Mouse (Mus musculus): ENCODE measurements around the gene Spag7.
A peak's percentile ranks its signal among the peaks of the same experiment; 100 is the strongest.

The Spag7 gene

DNA sequence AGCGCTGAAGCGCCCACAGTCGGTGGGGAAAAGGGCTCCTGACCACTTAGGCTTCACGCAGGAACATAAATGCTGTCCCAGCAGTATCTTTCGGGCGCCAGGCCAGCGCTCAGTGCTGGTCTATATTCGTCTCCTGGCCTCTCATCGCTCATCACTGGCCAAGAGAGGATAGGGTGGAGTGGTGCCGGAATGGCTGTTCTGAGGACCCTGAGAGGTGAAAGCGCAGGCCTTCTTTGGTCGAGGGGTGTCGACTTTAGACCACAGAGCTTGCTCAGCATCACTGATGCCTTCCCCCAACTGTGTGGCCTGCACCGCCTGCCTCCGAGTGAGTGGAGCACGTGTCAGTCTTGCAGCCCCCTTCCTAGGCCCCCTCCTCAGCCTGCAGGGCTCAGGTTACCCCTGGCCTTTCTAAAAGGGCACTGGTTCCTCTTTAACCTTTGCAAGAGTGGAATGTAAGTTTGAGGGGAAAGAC, 12.7 kb downstream of the Spag7 start:
- DNase-seq (ENCODE audit: low spot score) = no peak

- DNase-seq (ENCODE audit: low spot score) = no peak
Observed at GRCm38 (mm10) chr11:70655571-70656455, 13.4 kb downstream of the Spag7 start.

GRCm38 (mm10) chr11:70654923-70655570, 14.2 kb downstream of the Spag7 start:
- DNase-seq (ENCODE audit: low spot score) = peak; percentile 53

DNA sequence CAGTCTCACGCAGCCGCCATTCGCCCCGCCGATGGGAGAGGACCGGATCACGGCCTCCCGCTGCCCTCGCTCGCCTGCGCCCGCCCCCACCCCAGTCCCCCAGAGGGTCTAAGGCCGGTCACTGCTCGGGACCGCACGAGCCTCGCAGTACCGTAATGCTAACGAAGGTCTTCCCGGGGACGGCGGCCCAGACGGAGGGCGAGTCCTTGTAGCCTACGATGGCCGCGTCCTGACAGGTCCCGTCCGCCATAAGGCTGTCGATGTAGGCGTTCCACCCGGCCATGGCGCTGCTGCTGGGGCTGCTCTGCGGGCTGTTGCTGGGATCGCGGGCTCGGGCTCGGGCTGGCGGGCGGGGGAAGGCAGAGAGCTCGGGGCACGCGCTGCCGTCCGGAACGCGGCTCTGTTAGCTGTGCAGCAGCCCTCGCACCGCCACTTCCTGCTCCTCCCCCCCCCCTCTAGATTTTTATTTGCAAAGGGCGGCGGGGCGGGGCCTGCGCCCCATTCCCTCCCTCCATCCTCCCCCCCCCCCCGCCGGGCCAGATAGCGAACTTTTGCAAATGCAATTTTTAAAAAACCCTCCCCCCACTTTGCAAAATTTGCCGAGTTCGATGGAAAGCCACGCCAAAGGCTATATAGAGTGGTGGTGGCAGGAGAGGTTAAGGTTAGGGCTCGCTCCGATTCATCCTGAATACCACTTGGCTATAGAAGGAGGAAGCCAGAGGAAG, 14.9 kb downstream of the Spag7 start, which contains the start of gene Pfn1:
Pfn1 (minus strand) TSS at position 447 of the 725 bp plus-strand sequence.
- peak; percentile 47 for DNase-seq (ENCODE audit: low spot score)

- no peak for DNase-seq (ENCODE audit: low spot score)
Observed at GRCm38 (mm10) chr11:70653345-70654197, 15.6 kb downstream of the Spag7 start.

- no peak for DNase-seq (ENCODE audit: low spot score)
Observed at GRCm38 (mm10) chr11:70652884-70653344, 16.3 kb downstream of the Spag7 start.

DNA sequence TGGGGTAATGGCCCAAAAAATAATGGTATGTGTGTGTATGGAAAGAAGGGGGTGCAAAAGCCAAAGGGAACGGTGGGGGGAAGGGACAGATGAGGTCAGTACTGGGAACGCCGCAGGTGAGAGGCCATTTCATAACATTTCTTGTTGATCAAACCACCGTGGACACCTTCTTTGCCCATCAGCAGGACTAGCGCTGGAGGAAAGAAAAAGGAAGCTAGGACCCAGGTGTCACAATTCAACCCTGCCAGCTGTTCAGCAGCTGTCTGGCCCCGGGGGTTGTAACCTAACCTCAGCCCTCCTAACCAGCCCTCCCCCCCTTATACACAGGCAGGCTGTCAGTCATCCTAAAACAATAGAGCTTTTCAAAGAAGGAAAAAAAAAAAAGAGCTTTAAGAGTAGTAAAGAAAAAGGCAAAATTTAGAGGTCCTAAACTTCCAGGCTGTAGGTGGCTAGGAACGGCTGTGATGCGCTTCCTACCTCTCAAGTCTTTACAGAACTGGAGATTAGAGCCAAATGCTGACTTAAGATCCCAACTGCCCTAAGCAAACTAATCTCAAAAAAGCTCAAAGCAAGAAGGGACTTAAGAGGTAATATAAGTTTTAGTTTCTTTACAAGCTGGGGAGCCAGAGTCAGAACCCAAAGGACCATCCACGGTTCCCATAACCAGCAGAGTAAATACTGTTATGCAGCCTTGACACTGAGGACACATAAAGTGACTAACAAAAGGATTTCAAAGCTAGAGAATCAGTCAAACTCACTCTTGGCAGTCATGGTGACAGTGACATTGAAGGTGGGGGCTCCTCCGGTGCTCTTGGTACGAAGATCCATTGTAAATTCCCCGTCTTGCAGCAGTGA, 17.0 kb downstream of the Spag7 start:
- DNase-seq (ENCODE audit: low spot score) = no peak

GRCm38 (mm10) chr11:70651391-70651790, 17.8 kb downstream of the Spag7 start:
- no peak for DNase-seq (ENCODE audit: low spot score)

DNA sequence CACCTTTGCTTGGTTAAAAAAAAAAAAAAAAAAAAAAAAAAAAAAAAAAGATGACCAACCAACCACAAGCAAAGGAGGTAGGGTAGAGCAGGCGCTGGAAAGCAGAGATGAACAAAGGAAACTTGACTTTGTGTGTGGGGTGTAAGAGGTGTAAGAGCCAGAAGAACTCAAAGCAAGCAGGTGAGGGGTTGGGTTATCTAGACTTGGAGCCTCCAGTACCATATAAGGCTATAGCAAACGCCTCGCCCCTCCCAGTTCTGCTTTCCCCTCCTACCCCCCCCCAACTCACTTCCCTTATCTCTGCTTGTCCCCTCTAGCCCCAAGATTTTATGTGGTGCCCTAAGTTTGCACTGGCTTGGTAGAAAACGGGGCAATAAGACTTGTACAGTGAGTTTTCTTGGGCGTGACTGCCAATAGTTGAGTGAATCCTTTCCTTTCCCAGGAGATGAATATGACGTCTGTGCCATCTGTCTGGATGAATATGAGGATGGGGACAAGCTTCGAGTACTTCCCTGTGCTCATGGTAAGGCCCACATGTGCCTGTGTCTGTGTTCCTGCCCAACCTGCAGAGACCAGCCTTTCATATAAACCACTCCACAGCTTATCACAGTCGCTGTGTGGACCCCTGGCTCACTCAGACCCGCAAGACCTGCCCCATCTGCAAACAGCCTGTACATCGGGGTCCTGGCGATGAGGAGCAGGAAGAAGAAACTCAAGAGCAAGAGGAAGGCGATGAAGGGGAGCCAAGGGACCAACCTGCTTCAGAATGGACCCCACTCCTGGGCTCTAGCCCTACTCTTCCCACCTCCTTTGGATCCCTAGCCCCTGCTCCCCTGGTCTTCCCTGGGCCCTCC, 18.7 kb downstream of the Spag7 start:
- DNase-seq (ENCODE audit: low spot score) = no peak

DNA sequence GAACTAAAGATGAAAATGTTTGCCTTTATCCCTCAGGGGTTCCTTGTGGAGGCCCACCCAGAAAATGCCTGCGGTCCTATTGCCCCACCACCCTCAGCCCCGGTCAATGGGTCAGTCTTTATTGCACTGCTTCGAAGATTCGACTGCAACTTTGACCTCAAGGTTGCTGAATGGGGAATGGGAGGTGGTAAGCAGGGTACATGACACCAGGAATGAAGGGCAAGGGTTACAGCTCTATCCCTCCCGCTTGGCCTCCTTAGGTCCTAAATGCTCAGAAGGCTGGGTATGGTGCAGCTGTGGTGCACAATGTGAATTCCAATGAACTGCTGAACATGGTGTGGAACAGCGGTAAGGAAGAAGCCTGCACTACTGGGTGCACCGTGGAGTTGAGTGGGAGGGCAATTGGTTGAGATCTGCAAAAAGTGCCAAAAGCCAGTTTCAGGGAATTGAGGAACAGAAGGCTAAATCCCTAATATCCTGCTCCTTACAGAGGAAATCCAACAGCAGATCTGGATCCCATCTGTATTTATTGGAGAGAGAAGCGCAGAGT, 20.0 kb downstream of the Spag7 start:
- DNase-seq (ENCODE audit: low spot score) = no peak

GRCm38 (mm10) chr11:70648512-70648911, 20.7 kb downstream of the Spag7 start:
- DNase-seq (ENCODE audit: low spot score) = no peak

DNA sequence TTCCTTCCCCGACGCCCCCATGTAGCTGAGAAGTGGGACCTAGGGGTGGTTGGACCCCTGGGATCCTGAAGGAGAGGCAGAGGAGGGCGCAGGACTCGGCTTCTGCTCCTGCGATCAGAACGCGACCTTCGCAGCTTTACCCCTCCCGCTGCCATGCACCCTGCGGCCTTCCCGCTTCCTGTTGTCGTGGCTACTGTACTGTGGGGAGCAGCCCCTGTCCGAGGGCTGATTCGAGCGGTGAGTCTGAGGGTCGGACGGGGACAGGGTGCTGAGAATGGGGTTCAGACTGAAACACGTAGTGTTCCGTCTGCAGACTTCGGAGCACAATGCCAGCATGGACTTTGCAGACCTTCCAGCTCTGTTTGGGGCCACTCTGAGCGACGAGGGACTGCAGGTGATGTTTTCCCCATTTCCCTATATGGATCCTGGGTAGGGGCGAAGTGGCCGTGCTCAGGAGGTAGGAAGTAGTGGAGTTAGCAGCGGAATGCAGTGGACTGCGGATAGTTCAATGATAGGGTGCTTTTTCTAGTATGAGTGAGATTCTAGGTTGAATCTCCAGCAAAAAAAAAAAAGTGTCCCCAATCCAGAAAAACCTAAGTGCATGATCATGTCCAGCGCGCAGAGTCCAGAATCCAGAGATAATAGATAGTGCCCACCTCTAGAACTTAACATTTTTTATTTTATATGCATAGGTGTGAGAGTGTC, 21.3 kb downstream of the Spag7 start:
- DNase-seq (ENCODE audit: low spot score) = no peak

DNA sequence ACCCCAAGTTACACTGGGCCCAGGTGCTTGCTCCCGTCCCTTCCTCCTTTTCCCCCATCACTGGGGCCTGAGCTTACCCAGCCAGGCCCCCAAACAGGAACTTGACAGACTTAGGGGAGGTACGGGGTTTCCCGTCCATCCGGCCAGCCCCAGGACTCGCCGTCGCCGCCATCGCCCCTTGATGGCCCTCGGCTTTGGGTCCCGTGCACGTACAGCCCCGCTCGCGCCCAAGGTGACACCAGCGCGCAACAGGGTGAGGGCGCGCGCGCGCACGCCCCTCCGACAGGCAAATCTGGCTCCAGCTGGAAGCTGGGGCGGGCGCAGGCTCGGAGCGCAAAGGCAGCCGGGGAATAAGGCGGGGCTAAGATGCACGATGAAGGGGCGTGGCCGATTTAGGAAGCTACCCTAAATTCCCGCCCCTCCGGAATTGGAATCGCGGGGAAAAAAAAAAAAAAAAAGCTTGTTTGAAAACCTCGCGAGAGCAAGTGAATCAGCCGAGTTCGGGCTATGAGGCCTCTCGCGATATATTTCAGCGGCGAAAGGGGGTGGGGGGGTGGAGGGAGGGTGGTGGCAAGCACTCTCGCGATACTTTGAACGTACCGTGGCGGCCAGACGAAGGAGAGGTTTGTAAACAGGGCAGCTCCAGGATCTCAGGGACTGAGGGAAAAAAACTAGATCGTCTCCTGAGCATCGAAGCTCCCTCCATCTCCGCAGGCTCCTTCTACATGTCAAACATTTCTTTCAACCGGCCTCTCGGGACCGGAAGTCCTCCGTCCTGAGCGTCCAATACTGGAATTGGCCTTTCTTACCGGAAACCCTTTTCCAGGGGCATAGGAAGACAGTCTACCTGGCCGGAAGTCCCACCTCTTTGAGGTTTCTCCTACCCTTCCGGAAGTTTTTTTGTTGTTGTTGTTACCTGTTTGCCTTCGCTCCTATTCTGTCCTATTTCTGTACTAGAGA, 22.2 kb downstream of the Spag7 start, which contains the start of the genes Rnf167 and Slc25a11:
Rnf167 (plus strand) TSS at position 545 of the 960 bp plus-strand sequence.
Slc25a11 (minus strand) TSS at position 789 of the 960 bp plus-strand sequence.
- DNase-seq (ENCODE audit: low spot score) = peak; percentile 85

GRCm38 (mm10) chr11:70646259-70646555, 23.0 kb downstream of the Spag7 start:
- no peak for DNase-seq (ENCODE audit: low spot score)

DNA sequence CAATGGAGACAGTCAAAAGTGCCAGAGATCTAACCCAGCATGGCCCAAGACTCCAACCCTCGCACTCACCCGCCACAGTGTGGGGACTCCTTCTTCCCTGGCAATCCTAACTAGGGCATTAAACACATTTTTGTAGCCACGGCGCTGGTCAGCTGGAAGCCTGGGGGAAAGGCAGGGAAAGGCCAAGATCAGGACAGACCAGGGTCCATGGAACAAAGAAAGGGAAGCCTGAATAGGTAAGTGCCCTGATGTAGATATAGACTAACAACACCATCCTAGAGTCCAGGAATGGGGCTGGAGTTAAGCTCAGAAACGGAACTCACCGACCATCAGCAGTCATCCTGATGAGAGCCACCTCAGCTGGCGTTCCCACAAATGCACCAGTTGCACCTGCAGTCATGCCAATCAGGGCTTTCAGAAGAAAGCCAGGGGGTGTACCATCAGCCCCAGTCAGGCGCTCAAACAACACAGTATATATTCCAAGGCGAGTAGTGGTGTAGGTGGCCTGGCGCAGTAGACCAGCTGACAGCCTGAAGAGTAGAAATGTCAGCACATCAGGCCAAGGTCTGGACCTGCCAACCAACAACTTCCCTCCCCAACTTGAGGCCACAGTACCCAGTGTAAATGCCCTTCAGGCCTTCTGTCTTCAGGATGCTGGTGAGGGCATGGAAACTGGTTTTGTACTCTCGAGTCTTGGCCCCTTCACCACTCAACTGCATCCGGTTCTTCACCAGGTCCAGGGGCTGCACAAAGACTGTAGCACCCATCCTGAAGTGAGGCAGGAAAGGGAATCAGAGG, 23.6 kb downstream of the Spag7 start:
- DNase-seq (ENCODE audit: low spot score) = no peak

DNA sequence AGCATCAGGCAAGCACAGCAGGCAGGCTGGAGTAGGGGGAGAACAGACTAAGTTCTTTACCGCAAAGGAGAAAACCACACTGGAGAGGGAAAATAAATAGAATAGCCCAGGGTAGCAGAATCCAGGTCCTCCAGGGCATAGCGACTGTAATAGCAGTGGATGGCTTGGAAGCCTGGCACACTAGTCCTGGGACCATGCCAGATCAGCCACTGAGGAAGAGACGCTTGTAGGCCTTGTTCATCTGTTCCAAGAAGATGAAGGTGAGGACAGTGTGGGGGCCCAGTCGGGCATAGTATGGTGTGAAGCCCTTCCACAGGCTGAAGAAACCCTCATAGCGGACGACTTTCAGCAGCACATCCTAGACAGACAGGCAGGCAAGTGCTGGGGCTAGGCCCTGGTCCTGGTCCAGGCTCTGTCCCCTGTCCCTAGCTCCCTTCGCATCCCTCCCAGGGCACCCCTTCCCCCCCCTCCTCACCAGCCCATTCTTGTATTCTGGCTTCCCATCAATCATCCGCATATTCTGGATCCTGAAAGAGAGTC, 24.6 kb downstream of the Spag7 start:
- DNase-seq (ENCODE audit: low spot score) = no peak

All from urinary bladder, postnatal 10 days (tissue).